Mouse (Mus musculus): ENCODE results near the gene Trappc6a. TPM values are rescaled to one million over a fixed set of nuclear protein-coding genes. Genes with fewer than 3 reads are reported as not detected.

Gene Trappc6a
- 65.2 and 68.2 TPM in 2 replicates for polyA plus RNA-seq (2016; fragmentation: Nextera tagmentation; extraction: Ambion mirVana)

DNA sequence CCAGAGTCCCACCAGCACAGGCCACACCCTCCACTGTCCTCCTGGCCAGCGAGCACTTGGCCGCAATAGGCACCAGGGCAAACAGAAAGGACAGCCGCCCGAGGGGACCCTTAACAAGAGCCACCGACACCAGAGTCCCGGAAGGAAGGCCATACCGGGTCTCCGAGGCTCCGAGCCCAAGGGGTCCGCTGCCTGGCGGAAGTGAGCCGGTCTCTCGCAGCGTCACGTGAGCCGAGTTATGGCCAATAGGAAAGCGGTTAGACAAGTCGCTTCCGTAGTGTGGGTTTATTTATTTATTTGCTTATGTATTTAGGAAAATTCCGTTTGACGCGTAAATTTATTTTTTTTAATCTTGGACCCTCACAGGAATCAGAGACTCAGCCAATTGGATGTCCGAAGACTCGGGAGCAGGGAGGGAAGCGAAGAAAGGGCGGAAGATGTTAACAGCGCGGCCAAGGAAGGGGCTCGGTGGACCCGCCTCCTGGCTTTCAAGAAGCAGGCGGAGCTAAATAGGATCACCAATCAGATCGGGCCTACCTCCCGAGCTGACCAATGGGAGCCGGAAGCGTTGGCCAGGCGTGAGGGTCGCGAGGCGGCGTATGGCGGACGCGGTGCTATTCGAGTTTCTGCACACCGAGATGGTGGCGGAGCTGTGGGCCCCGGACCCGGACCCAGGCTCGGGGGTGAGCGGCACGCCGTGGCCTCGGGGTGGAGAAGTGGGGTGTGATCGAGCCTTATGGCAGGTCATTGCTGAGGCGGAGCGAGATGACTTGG lies at the start of gene Trappc6a, which contains the start of gene Bloc1s3:
TSS of gene Trappc6a (plus strand) at position 246 of the 774 bp plus-strand sequence.
TSS of gene Bloc1s3 (minus strand) at position 218 of the 774 bp plus-strand sequence.
- H3K4me1 ChIP-seq = peaks cover 39% of the 10 kb centered on the region
- peaks cover 6% of the 10 kb centered on the region; the same call in 1 of the 2 replicates for H3K36me3 ChIP-seq
- under 1% methylated on average over 56 of the region's 56 CpGs for WGBS
- no peaks in the 10 kb centered on the region for H3K9me3 ChIP-seq (replicated peaks)
- H3K27ac ChIP-seq (replicated peaks) = peak within 1 kb of the TSS; percentile 95
- peak; percentile 94 for DNase-seq (ENCODE audit: low spot score)
- H3K27me3 ChIP-seq (ENCODE audit: low read depth, poor library complexity, severe bottlenecking) = no peaks in the 10 kb centered on the region
- H3K4me3 ChIP-seq = peak within 1 kb of the TSS; percentile 87

DNA sequence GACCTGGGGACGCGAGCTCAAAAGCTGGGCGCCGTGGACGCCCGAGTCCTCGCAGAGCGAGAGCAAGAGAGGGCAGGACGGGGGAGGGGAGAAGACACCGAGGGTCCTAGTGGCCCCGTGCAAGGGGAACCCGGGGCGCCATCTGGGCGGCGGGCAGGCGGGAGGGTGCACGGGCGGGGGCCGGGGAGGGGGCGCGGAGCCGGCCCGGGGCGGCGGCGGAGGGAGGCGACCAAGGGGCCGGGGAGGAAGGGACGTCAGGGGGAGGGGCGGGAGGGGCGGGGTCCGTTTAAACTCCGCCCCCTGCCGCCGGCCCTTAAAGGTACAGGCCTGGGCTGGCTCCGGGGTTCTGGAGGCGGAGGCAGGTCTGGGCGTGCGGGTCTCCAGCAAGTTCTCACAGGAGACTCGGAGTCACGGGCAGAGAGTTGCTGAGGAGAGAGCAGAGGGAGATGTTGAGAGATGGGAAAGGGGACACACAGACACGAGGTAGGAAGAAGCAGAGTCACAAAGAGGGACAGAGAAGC lies 49.5 kb upstream of the Trappc6a start, which contains the start of gene Mark4:
TSS of gene Mark4 (minus strand) at position 231 of the 521 bp plus-strand sequence.
- WGBS = under 1% methylated on average over 29 of the region's 42 CpGs
- H3K27ac ChIP-seq (replicated peaks) = peak within 1 kb of the TSS; percentile 92
- peaks cover 9% of the 10 kb centered on the region for H3K27me3 ChIP-seq (ENCODE audit: low read depth, poor library complexity, severe bottlenecking)
- no peaks in the 10 kb centered on the region for H3K9me3 ChIP-seq (replicated peaks)
- peaks cover 45% of the 10 kb centered on the region for H3K4me1 ChIP-seq
- peak within 1 kb of the TSS; percentile 98 for H3K4me3 ChIP-seq
- H3K36me3 ChIP-seq = peaks cover 31% of the 10 kb centered on the region
- peak; percentile 89 for DNase-seq (ENCODE audit: low spot score)

DNA sequence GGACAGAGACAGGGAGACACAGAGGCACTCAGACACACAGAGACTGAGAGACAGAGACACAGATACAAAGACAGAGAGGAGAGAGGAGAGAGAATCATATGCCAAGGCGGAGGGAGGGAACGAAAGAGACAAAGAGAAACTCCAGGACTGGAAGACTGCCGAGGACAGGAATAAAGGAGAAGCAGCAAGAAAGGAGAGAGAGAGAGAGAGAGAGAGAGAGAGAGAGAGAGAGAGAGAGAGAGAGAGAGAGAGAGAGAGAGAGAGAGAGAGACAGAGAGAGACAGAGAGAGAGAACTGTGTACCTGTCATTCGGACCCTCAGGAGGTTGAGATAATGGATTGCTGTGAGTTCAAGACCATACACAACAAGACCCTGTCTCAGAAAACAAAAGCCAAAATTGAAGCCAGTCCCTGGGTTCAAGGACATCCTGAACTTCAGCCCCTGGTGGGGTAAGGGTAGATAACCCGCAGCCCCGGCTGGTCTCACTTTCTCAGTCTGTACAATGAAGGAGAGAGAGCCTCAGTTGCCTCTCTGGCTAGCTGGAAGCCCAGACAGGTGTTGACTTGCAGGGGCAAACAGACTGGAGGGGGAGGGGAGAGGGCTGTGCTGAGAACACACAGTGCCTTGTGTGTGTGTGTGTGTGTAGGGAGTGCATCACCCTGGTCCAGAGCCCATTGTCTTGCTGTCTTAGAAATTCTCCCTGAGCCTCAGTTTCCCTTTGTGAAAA lies 48.9 kb upstream of the Trappc6a start:
- peak overlapping the region; percentile 98 for H3K4me3 ChIP-seq
- peaks cover 46% of the 10 kb centered on the region for H3K4me1 ChIP-seq
- 27% methylated on average over 6 of the region's 6 CpGs for WGBS
- H3K27me3 ChIP-seq (ENCODE audit: low read depth, poor library complexity, severe bottlenecking) = peaks cover 15% of the 10 kb centered on the region
- DNase-seq (ENCODE audit: low spot score) = no peak
- peaks cover 25% of the 10 kb centered on the region for H3K36me3 ChIP-seq
- H3K27ac ChIP-seq (replicated peaks) = peak overlapping the region; percentile 92
- H3K9me3 ChIP-seq (replicated peaks) = no peaks in the 10 kb centered on the region

DNA sequence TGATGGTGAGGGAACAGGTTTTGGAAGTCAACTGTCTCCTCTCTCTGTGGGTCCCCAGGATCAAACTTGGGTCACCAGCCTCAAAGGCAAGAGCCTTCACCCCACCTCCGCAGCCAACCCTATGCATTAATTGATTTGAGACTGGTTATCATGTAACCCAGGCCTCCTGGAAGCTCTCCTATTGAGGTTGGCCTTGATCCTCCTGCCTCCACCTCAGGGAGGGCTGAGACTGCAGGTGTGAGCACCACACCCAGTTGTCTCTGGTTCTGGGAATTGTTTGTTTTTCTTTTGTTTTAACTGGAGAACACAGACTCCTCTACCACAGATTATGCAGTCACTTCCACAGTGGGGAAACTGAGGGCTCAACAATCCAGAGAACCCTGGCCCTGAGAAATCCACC lies 47.7 kb upstream of the Trappc6a start:
- DNase-seq (ENCODE audit: low spot score) = no peak
- peaks cover 58% of the 10 kb centered on the region for H3K4me1 ChIP-seq
- H3K27me3 ChIP-seq (ENCODE audit: low read depth, poor library complexity, severe bottlenecking) = peaks cover 27% of the 10 kb centered on the region
- H3K27ac ChIP-seq (replicated peaks) = no peak overlapping the region
- H3K9me3 ChIP-seq (replicated peaks) = no peaks in the 10 kb centered on the region
- no peak overlapping the region for H3K4me3 ChIP-seq
- peaks cover 14% of the 10 kb centered on the region for H3K36me3 ChIP-seq
- 64% methylated on average over 1 of the region's 1 CpGs for WGBS

DNA sequence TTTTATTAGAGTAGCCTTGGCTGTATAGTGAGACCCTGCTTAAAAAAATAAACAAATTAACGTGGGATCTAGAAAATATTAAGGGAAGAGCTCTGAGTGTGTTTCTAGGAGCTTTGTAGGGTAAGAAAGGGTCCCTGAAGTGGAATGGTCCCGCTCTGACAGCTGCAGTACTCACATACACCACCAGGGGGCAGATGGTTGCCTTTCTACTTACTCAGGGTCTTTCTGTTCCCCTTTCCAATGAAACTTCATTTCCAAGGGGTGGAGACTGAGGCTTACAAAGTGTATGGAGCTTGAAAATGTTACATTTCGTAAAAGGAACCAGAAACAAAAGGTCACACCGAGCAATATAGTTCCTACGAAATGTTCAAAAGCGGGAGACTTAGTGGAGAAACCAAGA lies 46.7 kb upstream of the Trappc6a start:
- Histone ChIP-seq H3K36me3 (peaks cover 5% of the 10 kb centered on the region; the same call in 1 of the 2 replicates), H3K27ac (replicated peaks) (no peak overlapping the region), H3K4me3 (no peak overlapping the region), H3K27me3 (ENCODE audit: low read depth, poor library complexity, severe bottlenecking) (peaks cover 37% of the 10 kb centered on the region), H3K9me3 (replicated peaks) (no peaks in the 10 kb centered on the region), H3K4me1 (peaks cover 50% of the 10 kb centered on the region)
- peak; percentile 82 for DNase-seq (ENCODE audit: low spot score)
- WGBS = 12% methylated on average over 6 of the region's 6 CpGs

DNA sequence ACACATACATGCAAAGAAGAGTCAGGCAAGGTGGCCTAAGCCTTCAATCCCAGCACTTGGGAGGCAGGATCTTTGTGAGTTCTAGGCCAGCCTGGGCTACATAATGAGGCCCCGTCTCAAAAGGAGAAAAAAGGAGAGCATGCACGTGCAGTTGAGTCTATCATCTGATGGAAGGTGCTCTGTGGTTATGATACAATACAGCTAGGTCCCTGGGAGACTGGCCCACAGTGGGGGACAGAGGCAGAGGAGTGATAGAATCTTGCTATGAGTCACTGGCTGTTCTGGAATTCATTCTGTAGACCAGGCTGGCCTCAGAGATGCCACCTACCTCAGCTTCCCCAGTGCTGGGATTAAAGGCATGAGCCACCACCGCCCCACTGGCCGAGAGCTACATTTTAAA lies 45.8 kb upstream of the Trappc6a start:
- H3K4me3 ChIP-seq = no peak overlapping the region
- H3K9me3 ChIP-seq (replicated peaks) = no peaks in the 10 kb centered on the region
- peaks cover 41% of the 10 kb centered on the region for H3K4me1 ChIP-seq
- H3K27me3 ChIP-seq (ENCODE audit: low read depth, poor library complexity, severe bottlenecking) = peaks cover 47% of the 10 kb centered on the region
- no peak overlapping the region for H3K27ac ChIP-seq (replicated peaks)
- DNase-seq (ENCODE audit: low spot score) = no peak
- H3K36me3 ChIP-seq = no peaks in the 10 kb centered on the region
- WGBS = 56% methylated on average over 4 of the region's 4 CpGs

DNA sequence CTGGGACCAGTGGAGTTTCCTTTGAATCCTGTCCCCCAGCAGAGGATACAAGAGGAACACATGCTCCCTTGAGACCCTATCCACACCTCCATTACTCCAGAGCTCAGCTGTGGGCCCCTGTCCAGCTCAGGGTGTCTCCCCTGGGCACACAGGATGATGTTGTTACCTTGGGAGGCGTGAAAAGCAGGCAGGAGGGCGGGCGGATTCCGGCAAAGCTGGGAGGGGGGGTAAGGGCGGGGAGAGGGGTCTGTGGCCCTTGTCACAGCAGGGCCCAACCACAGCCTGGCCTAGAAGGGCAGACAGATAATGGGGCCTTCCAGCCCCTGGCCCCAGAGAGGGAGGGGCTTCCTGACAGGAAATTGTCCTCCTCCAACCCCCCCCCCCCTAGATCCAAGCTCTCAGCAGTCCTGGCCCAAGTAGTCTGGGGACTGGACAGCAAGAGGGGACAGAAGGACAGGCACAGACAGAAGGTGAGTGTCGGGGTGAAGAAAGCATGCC lies 45.3 kb upstream of the Trappc6a start, which contains the start of gene Exoc3l2:
TSS of gene Exoc3l2 (plus strand) at position 448 of the 498 bp plus-strand sequence.
- H3K9me3 ChIP-seq (replicated peaks) = no peaks in the 10 kb centered on the region
- H3K36me3 ChIP-seq = no peaks in the 10 kb centered on the region
- H3K27me3 ChIP-seq (ENCODE audit: low read depth, poor library complexity, severe bottlenecking) = peaks cover 52% of the 10 kb centered on the region
- DNase-seq (ENCODE audit: low spot score) = no peak
- 22% methylated on average over 6 of the region's 6 CpGs for WGBS
- 0 out of 2 replicates have a peak within 1 kb of the TSS, but pooled peaks have one; percentile 28 for H3K27ac ChIP-seq (replicated peaks)
- H3K4me1 ChIP-seq = peaks cover 36% of the 10 kb centered on the region
- peak within 1 kb of the TSS; percentile 9 for H3K4me3 ChIP-seq

DNA sequence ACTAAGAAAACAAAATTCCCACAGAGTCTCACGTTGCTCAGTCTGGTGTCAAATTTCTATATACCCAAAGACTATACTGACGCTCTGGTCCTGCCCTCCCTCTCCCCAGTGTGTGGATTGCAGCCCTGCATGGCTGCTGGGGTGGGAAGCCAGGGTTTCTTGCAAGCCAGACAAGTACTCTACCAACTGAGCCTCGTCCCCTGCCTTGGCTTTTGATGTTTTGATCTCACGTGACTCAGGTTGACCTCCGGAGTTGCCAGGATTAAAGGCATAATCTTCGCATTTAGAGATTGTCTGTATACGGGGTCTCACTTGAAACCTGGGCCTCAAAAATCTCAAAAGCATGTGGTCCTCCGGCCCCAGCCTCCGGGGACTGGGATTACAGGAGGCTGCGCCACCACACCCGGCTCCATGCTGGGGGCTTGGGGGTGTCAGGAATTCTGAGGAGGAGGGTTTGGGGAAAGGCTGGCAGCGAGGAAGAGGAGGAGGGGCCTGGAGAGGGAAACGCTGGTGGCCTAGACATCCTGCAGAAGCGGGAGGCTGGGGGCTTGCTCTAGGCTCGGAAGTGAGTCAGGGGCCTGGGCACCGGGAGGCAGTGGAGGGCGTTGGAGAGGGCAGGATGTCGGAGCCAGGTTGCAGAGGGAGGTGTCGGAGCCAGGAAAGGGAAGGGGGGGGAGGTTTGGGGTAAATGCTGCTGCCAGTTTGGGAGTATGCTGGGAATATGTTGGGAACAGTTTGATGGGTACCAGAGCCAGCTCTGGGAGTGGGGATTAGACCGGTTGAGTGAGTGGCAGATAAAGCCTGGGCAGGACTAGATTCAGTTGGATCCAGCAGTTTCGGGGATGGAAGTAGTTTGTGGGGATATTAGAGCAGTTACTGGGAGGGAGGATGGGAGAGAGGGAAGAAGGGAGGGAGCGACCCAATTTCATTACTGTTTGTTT lies 43.6 kb upstream of the Trappc6a start:
- no peak for DNase-seq (ENCODE audit: low spot score)
- H3K27me3 ChIP-seq (ENCODE audit: low read depth, poor library complexity, severe bottlenecking) = peaks cover 69% of the 10 kb centered on the region
- H3K4me1 ChIP-seq = peaks cover 30% of the 10 kb centered on the region
- 7% methylated on average over 22 of the region's 22 CpGs for WGBS
- H3K36me3 ChIP-seq = no peaks in the 10 kb centered on the region
- H3K27ac ChIP-seq (replicated peaks) = 0 out of 2 replicates have a peak overlapping the region, but pooled peaks have one; percentile 55
- H3K9me3 ChIP-seq (replicated peaks) = no peaks in the 10 kb centered on the region
- peak overlapping the region; percentile 35 for H3K4me3 ChIP-seq

DNA sequence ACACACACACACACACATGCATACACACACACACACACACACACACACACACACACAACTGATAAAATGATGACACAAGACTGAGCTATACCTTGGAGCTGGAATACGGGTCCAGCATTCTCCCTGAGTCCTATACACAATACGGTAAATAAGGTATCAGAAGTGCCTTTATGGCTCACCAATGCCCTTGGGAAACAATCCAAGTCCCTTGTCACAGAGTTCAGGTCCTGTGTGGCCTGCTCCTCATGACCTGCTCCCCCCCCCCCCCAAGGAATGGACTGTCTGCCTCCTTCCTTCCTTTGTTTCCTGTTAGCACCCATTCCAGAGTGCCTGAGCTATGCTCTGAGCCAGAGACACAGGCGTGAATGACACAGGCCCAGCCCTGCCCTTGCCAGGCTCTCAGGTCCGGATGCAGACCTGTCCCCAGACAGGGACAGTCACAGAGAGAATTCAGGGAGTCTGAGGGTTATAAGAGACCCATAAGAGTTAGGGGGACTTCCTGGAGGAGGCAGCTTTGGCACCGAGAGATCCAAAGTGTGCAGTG lies 41.5 kb upstream of the Trappc6a start:
- Histone ChIP-seq H3K27me3 (ENCODE audit: low read depth, poor library complexity, severe bottlenecking) (peaks cover 89% of the 10 kb centered on the region), H3K27ac (replicated peaks) (no peak overlapping the region)
- WGBS = 69% methylated on average over 5 of the region's 5 CpGs

DNA sequence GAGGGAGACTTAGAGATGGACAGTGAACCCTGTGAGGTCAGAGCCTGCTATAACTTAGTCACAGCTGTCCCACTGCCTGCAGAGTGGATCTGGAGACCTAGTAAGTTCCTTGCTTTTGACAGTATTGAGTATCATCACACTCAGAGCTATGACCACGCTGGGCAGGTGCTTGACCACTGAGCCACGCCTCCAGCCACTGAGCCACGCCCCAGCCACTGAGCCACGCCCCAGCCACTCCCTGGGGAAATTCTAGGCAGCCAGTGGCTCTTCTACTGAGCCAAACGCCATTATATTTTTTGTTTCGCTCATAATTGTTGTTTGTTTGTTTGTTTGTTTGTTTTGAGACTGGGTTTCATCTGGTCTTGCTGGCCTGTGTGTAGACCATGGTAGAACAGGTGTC lies 40.6 kb upstream of the Trappc6a start:
- Histone ChIP-seq H3K27me3 (ENCODE audit: low read depth, poor library complexity, severe bottlenecking) (peaks cover 99% of the 10 kb centered on the region), H3K4me1 (peaks cover 34% of the 10 kb centered on the region), H3K9me3 (replicated peaks) (peaks cover 4% of the 10 kb centered on the region; the same call in 1 of the 2 replicates), H3K36me3 (no peaks in the 10 kb centered on the region), H3K27ac (replicated peaks) (no peak overlapping the region), H3K4me3 (no peak overlapping the region)
- 45% methylated on average over 6 of the region's 6 CpGs for WGBS
- DNase-seq (ENCODE audit: low spot score) = no peak

More for the DNA sequence above, 41.5 kb upstream of the Trappc6a start:
- Histone ChIP-seq H3K9me3 (replicated peaks) (no peaks in the 10 kb centered on the region), H3K4me3 (no peak overlapping the region), H3K4me1 (peaks cover 35% of the 10 kb centered on the region), H3K36me3 (no peaks in the 10 kb centered on the region)
- no peak for DNase-seq (ENCODE audit: low spot score)

DNA sequence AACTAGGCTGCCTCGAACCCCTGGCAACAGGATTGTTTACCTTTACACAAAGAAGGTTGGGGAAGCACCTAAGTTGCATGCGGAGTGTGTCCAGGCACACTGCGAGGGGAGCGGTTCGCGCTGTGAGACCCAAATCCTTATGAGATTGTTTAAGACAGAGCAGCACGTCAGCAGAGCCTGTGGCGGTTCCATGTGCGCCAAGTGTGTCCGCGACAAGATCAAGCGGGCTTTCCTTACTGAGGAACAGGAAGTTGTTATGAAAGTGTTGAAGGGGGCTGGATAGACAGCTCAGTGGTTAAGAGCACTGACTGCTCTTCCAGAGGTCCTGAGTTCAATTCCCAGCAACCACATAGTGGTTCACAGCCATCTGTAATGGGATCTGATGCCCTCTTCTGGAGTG lies 39.9 kb upstream of the Trappc6a start:
- Histone ChIP-seq H3K9me3 (replicated peaks) (peaks cover 4% of the 10 kb centered on the region; the same call in 1 of the 2 replicates), H3K4me3 (no peak overlapping the region), H3K36me3 (no peaks in the 10 kb centered on the region), H3K4me1 (peaks cover 27% of the 10 kb centered on the region), H3K27me3 (ENCODE audit: low read depth, poor library complexity, severe bottlenecking) (peaks cover 100% of the 10 kb centered on the region), H3K27ac (replicated peaks) (no peak overlapping the region)
- DNase-seq (ENCODE audit: low spot score) = no peak
- WGBS = 70% methylated on average over 12 of the region's 12 CpGs
